Comparison of ENCODE assay signal across 8 mouse cellular contexts in the genomic region with DNA sequence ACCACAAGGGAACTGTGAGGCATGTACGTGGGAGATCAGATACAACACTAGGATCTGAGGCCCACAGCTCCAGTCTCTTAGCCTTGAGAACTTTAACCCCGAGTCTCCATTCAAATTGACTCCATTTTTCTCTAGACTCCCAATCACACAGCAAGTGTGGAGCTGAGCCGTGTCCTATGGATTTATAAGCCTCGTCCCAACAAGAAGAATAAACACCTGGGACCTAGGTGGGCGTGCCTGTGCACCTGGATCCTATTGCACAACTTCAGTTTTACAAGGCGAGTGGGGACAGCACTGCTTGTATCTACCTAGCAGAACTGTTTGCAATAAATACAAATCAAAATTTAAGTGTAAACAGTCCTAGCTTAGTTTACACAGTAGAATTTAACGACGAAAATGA. TPM values are rescaled to one million over a fixed set of nuclear protein-coding genes. Genes with fewer than 3 reads are reported as not detected.
DNase-seq lines count a peak whose midpoint lies in the region; ATAC-seq and TF ChIP-seq lines count a peak whose summit lies in the region.

No protein-coding gene starts in this region.

- peak overlapping the region; percentile 45 for H3K9ac ChIP-seq in kidney, postnatal 0 days (ENCODE audit: low read depth, low read length)
- peak overlapping the region; percentile 35 for H3K9ac ChIP-seq in embryonic facial prominence, embryonic 12.5 days
- H3K9ac ChIP-seq in intestine, embryonic 14.5 days (ENCODE audit: low read length), result peak overlapping the region; percentile 68
- H3K9ac ChIP-seq in neural tube, embryonic 12.5 days, result peak overlapping the region; percentile 57

- no peaks in the 10 kb centered on the region for H3K27me3 ChIP-seq in kidney, postnatal 0 days (ENCODE audit: insufficient read depth, low read length)
- H3K27me3 ChIP-seq in embryonic facial prominence, embryonic 12.5 days, result no peaks in the 10 kb centered on the region
- H3K27me3 ChIP-seq in intestine, embryonic 14.5 days (replicated peaks; ENCODE audit: control insufficient read depth, insufficient read depth, low read length), result no peaks in the 10 kb centered on the region
- no peaks in the 10 kb centered on the region for H3K27me3 ChIP-seq in neural tube, embryonic 12.5 days (replicated peaks)

- peak overlapping the region; percentile 50 for H3K4me3 ChIP-seq in kidney, postnatal 0 days (replicated peaks; ENCODE audit: low read depth, low read length)
- H3K4me3 ChIP-seq in embryonic facial prominence, embryonic 12.5 days, result peak overlapping the region; percentile 56
- peak overlapping the region; percentile 75 for H3K4me3 ChIP-seq in intestine, embryonic 14.5 days (ENCODE audit: low read depth, low read length)
- H3K4me3 ChIP-seq in neural tube, embryonic 12.5 days, result peak overlapping the region; percentile 46

- peaks cover 3% of the 10 kb centered on the region; the same call in 1 of the 2 replicates for H3K4me1 ChIP-seq in kidney, postnatal 0 days (replicated peaks; ENCODE audit: insufficient read depth, low read length)
- peaks cover 13% of the 10 kb centered on the region for H3K4me1 ChIP-seq in embryonic facial prominence, embryonic 12.5 days
- 0 out of 2 replicates have a peak, but pooled peaks cover 7% of the 10 kb centered on the region for H3K4me1 ChIP-seq in intestine, embryonic 14.5 days (replicated peaks; ENCODE audit: control insufficient read depth, insufficient read depth, low read length)
- H3K4me1 ChIP-seq in neural tube, embryonic 12.5 days, result peaks cover 19% of the 10 kb centered on the region

- TF ChIP-seq CTCF in kidney, postnatal 0 days (IDR thresholded peaks at IDR 0.05; ENCODE audit: low read depth), result no peak

- H3K36me3 ChIP-seq in kidney, postnatal 0 days (ENCODE audit: insufficient read depth, low read length), result peaks cover 30% of the 10 kb centered on the region
- peaks cover 46% of the 10 kb centered on the region for H3K36me3 ChIP-seq in embryonic facial prominence, embryonic 12.5 days
- H3K36me3 ChIP-seq in intestine, embryonic 14.5 days (ENCODE audit: control insufficient read depth, insufficient read depth, low read length), result peaks cover 55% of the 10 kb centered on the region
- H3K36me3 ChIP-seq in neural tube, embryonic 12.5 days, result peaks cover 57% of the 10 kb centered on the region

- DNase-seq in kidney, postnatal 0 days (ENCODE audit: low spot score), result no peak
- DNase-seq in kidney, postnatal 36 days, result no peak
- peak; percentile 60 for DNase-seq in intestine, embryonic 14.5 days (ENCODE audit: low spot score)
- DNase-seq in embryo, embryonic 9.5 days (ENCODE audit: extremely low spot score), result no peak
- DNase-seq in layer of hippocampus, adult 11-12 months (ENCODE audit: low spot score), result no peak
- DNase-seq in urinary bladder, adult 2 months (ENCODE audit: low spot score), result no peak

- H3K4me2 ChIP-seq in kidney, postnatal 0 days (ENCODE audit: low read length), result peak overlapping the region; percentile 66
- H3K4me2 ChIP-seq in embryonic facial prominence, embryonic 12.5 days (replicated peaks), result peak overlapping the region; percentile 61
- H3K4me2 ChIP-seq in intestine, embryonic 14.5 days (ENCODE audit: low read length), result peak overlapping the region; percentile 74
- H3K4me2 ChIP-seq in neural tube, embryonic 12.5 days (replicated peaks), result peak overlapping the region; percentile 80

- ATAC-seq in kidney, postnatal 0 days (replicated peaks; ENCODE audit: low FRiP score, low read depth), result no peak
- no peak for ATAC-seq in embryonic facial prominence, embryonic 12.5 days (ENCODE audit: insufficient number of reproducible peaks, insufficient read depth, low FRiP score, low TSS enrichment)
- ATAC-seq in intestine, embryonic 14.5 days (replicated peaks; ENCODE audit: low FRiP score, low TSS enrichment, low read depth), result no peak
- no peak for ATAC-seq in neural tube, embryonic 12.5 days (ENCODE audit: low FRiP score, low read depth)

- no peak overlapping the region for H3K27ac ChIP-seq in kidney, postnatal 0 days
- no peak overlapping the region for H3K27ac ChIP-seq in embryonic facial prominence, embryonic 12.5 days
- H3K27ac ChIP-seq in intestine, embryonic 14.5 days (ENCODE audit: low read depth), result peak overlapping the region; percentile 89
- no peak overlapping the region for H3K27ac ChIP-seq in neural tube, embryonic 12.5 days

- H3K9me3 ChIP-seq in kidney, postnatal 0 days (replicated peaks; ENCODE audit: low read length), result no peaks in the 10 kb centered on the region
- H3K9me3 ChIP-seq in embryonic facial prominence, embryonic 12.5 days, result no peaks in the 10 kb centered on the region
- H3K9me3 ChIP-seq in intestine, embryonic 14.5 days (ENCODE audit: control insufficient read depth, low read length), result no peaks in the 10 kb centered on the region
- H3K9me3 ChIP-seq in neural tube, embryonic 12.5 days, result no peaks in the 10 kb centered on the region

- 15% methylated on average over 8 of the region's 8 CpGs for WGBS in kidney, postnatal 0 days
- 22% methylated on average over 8 of the region's 8 CpGs for WGBS in embryonic facial prominence, embryonic 12.5 days
- 13% methylated on average over 8 of the region's 8 CpGs for WGBS in intestine, embryonic 14.5 days
- 21% methylated on average over 8 of the region's 8 CpGs for WGBS in neural tube, embryonic 12.5 days

RNA-seq across cellular contexts. Expression of gene Rccd1, which starts 0.9 kb away (rescaled TPM):
- polyA plus RNA-seq in kidney, postnatal 0 days (2015; fragmentation: Nextera tagmentation; extraction: Ambion mirVana), result 3.7 and 4.3 TPM in 2 replicates
- 14.3 and 15.9 TPM in 2 replicates for polyA plus RNA-seq in embryonic facial prominence, embryonic 12.5 days (2016; fragmentation: Nextera tagmentation; extraction: Ambion mirVana)
- 13.5 and 14.4 TPM in 2 replicates for polyA plus RNA-seq in intestine, embryonic 14.5 days (2014; fragmentation: Nextera tagmentation; extraction: Ambion mirVana)
- 10.2 and 12.5 TPM in 2 replicates for polyA plus RNA-seq in neural tube, embryonic 12.5 days (2016; fragmentation: Nextera tagmentation; extraction: Ambion mirVana)
- polyA plus RNA-seq in urinary bladder, adult 2 months (2012; rRNA removed), result 21.5 and 26.5 TPM in 2 replicates

RNA-seq across cellular contexts. Expression of gene Unc45a, which starts 17.5 kb away (rescaled TPM):
- polyA plus RNA-seq in kidney, postnatal 0 days (2015; fragmentation: Nextera tagmentation; extraction: Ambion mirVana), result 28.2 and 29.7 TPM in 2 replicates
- polyA plus RNA-seq in embryonic facial prominence, embryonic 12.5 days (2016; fragmentation: Nextera tagmentation; extraction: Ambion mirVana), result 60.3 and 61.0 TPM in 2 replicates
- 29.9 and 34.2 TPM in 2 replicates for polyA plus RNA-seq in intestine, embryonic 14.5 days (2014; fragmentation: Nextera tagmentation; extraction: Ambion mirVana)
- polyA plus RNA-seq in neural tube, embryonic 12.5 days (2016; fragmentation: Nextera tagmentation; extraction: Ambion mirVana), result 55.8 and 59.9 TPM in 2 replicates
- polyA plus RNA-seq in urinary bladder, adult 2 months (2012; rRNA removed), result 92.8 and 117 TPM in 2 replicates

RNA-seq across cellular contexts. Expression of gene Hddc3, which starts 19.6 kb away (rescaled TPM):
- polyA plus RNA-seq in kidney, postnatal 0 days (2015; fragmentation: Nextera tagmentation; extraction: Ambion mirVana), result 20.2 and 21.5 TPM in 2 replicates
- 23.2 and 27.4 TPM in 2 replicates for polyA plus RNA-seq in embryonic facial prominence, embryonic 12.5 days (2016; fragmentation: Nextera tagmentation; extraction: Ambion mirVana)
- polyA plus RNA-seq in intestine, embryonic 14.5 days (2014; fragmentation: Nextera tagmentation; extraction: Ambion mirVana), result 19.8 and 19.9 TPM in 2 replicates
- polyA plus RNA-seq in neural tube, embryonic 12.5 days (2016; fragmentation: Nextera tagmentation; extraction: Ambion mirVana), result 20.6 and 21.1 TPM in 2 replicates
- 33.3 and 40.9 TPM in 2 replicates for polyA plus RNA-seq in urinary bladder, adult 2 months (2012; rRNA removed)

RNA-seq across cellular contexts. Expression of gene Prc1, which starts 29.1 kb away (rescaled TPM):
- 53.8 and 59.6 TPM in 2 replicates for polyA plus RNA-seq in kidney, postnatal 0 days (2015; fragmentation: Nextera tagmentation; extraction: Ambion mirVana)
- polyA plus RNA-seq in embryonic facial prominence, embryonic 12.5 days (2016; fragmentation: Nextera tagmentation; extraction: Ambion mirVana), result 133 and 136 TPM in 2 replicates
- 149 and 157 TPM in 2 replicates for polyA plus RNA-seq in intestine, embryonic 14.5 days (2014; fragmentation: Nextera tagmentation; extraction: Ambion mirVana)
- 121 and 123 TPM in 2 replicates for polyA plus RNA-seq in neural tube, embryonic 12.5 days (2016; fragmentation: Nextera tagmentation; extraction: Ambion mirVana)
- polyA plus RNA-seq in urinary bladder, adult 2 months (2012; rRNA removed), result 5.0 and 5.7 TPM in 2 replicates

RNA-seq across cellular contexts. Expression of gene Man2a2, which starts 47.8 kb away (rescaled TPM):
- 7.3 and 8.8 TPM in 2 replicates for polyA plus RNA-seq in kidney, postnatal 0 days (2015; fragmentation: Nextera tagmentation; extraction: Ambion mirVana)
- 31.0 and 31.6 TPM in 2 replicates for polyA plus RNA-seq in embryonic facial prominence, embryonic 12.5 days (2016; fragmentation: Nextera tagmentation; extraction: Ambion mirVana)
- 17.4 and 18.8 TPM in 2 replicates for polyA plus RNA-seq in intestine, embryonic 14.5 days (2014; fragmentation: Nextera tagmentation; extraction: Ambion mirVana)
- polyA plus RNA-seq in neural tube, embryonic 12.5 days (2016; fragmentation: Nextera tagmentation; extraction: Ambion mirVana), result 25.0 and 25.5 TPM in 2 replicates
- polyA plus RNA-seq in urinary bladder, adult 2 months (2012; rRNA removed), result 37.1 and 49.6 TPM in 2 replicates
